Mouse (Mus musculus) hindlimb bud, embryonic 11.5 days (tissue): ENCODE data around the gene Ssu72.

ENCODE experiments used
- DNase-seq: peaks from one replicate; pipeline ENCODE4 v3.0.0-alpha.2; 2012; ENCODE audit warnings: low read depth, low spot score; ENCODE audit errors: extremely low spot score

Gene Ssu72

GRCm38 (mm10) chr4:155746575-155747490 lies 42.2 kb downstream of the Ssu72 start:
- DNase-seq: no peak

- DNase-seq: no peak
These were observed 52.4 kb downstream of the Ssu72 start for GRCm38 (mm10) chr4:155757011-155757410.

GRCm38 (mm10) chr4:155759862-155760612 lies 55.4 kb downstream of the Ssu72 start:
- no peak for DNase-seq

GRCm38 (mm10) chr4:155760613-155761355 lies 56.2 kb downstream of the Ssu72 start, which contains the start of gene Atad3a:
TSS of gene Atad3a (minus strand) at chr4:155761093.
- DNase-seq: peak; percentile 99

DNA sequence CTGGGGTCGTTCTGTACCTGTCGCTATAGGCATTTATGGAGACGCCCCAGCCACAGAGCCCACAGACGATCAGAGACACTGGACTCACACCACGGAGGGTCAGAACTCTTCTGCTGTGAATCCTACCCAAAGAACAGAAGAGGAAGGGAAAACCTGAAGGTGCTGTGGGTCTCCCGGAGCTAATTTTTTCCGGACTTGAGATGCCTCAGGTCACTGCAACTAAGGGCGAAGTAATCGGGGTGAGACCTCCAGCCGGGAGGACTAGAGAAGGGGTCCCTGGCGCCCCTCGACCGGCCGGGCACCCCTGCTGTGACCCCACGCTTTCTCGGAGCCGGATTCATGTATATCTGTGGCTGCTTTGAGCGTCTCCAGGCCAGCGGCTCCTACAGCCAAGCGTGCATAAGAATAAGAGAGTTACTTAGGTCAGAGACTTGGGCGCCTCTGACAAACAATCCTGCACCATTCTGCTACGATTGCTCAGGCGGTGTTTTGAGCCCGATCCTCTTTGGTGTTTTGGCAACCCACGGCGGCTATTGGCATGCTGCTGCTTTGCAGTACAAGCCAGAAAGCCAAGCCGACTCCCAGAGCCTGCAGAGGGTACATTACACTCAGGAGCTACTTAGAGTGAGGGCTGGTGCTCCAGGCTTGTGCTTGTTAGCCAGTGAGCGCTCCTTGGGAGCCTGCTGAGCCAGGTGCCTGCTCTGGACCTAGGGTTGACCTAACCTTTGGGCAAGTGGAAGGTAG lies 56.9 kb downstream of the Ssu72 start:
- DNase-seq: no peak

GRCm38 (mm10) chr4:155762357-155762756 lies 57.8 kb downstream of the Ssu72 start:
- DNase-seq: no peak

DNA sequence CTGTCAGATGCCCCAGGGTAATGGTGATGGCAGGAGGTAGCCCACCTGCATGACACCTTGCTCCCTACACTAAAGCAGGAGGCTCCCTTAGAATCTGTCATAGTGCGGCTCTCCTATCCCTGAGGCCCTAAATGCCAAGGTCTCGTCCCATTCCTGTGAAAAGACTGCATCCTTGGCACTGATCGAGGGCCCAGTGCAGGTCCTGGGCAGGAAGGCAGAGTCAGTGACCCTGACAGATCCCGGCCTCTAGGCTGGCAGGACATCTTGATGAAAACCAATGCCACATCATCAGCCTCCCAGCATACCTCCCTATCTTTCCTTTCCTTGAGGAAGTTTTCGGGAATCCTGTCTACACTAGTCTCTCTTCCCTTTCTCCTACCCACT lies 64.9 kb downstream of the Ssu72 start:
- no peak for DNase-seq

GRCm38 (mm10) chr4:155769880-155770512 lies 65.4 kb downstream of the Ssu72 start:
- DNase-seq: peak; percentile 61

DNA sequence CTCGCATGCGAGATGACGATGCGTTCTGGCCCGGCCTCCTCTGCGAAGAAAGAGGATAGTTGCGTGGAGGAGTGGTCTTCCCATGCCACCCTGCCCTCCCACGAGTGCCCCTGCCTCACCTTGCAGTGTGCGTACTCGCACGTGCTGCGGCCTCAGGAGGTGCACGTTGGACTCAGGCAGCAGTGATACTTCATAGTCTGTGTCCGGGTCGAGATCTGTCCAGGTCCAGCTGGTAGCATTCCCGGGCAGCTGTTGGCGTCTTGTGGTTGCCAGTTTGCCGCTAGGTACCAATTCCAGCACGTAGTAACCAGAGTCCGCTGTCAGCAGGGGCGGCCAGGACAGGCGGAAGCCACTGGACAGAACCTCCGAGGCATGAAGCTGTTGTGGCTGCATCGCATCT lies 66.0 kb downstream of the Ssu72 start:
- no peak for DNase-seq

DNA sequence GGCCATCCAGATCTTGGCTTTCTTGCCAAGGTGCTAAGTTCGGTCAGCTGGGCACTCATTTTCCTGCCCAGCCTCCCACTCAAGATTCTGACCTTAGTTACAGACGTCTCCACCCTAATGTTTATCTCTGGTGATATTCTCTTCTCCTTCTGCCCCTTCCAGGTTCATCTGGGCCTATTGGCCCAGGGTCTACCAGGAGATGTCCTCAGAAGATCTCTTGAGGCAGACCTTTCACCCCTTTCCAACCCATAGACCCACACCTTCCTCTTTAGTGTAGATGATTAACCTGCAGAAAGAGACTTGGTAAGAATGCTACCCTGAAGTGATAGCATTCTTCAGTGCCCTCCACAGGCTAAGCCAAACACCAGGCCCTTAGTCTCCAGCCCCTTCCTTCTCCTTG lies 67.1 kb downstream of the Ssu72 start:
- no peak for DNase-seq

DNA sequence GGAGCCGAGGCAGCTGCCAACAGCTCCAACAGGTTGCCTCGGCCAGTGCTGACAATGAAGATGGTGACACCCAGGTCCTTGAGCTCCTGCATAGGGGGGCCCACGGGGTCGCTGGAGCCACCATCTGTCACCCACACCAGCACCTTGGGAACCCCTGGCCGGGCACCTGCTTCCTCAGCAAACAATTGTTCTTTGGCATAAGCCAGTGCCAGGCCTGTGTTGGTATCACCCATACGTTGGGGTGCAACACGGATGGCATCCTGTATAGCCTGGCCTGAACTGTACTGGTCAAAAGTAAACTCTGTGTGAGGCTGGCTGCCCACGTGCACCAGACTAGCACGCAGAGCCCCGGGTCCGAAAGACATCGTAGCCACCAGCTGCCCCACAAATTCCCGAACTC lies 68.2 kb downstream of the Ssu72 start:
- no peak for DNase-seq

DNA sequence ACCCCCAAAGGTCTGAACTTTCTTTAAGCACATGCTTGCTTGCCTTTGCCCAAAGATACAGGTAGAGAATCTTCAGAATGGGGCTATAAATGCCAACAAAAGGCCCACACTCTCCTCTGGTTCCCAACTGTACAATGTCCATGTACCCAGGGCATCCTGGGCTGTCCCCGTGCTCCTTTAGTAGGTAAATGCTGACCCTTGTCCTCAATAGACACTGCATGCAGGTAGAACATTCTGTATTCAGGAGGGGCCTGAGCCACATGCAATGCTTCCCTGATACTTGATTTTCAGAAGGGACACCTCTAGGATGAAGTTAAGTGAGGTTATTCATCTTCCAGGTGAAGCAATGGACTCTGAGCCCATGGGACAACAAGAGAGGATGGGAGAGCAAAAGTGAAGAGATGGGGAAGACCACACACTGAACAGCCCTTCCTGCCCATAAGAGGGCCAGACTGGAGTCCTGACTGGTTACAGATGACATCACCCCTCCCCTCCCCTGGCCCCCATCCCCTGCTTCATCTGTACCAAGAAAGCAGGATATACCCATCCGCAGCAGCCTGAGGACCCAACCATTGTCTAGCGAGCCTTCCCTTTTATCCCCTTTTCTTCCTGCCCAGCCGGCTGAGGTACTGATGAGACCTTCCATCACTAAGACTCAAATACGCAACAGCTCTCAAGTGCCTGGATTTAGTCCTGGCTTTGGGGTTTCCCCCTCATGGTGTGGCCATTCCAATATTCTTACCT lies 68.9 kb downstream of the Ssu72 start:
- DNase-seq: no peak

GRCm38 (mm10) chr4:155774280-155774754 lies 69.7 kb downstream of the Ssu72 start, which contains the start of gene Vwa1:
TSS of gene Vwa1 (minus strand) at chr4:155774698.
- DNase-seq: peak; percentile 33

GRCm38 (mm10) chr4:155774971-155775740 lies 70.6 kb downstream of the Ssu72 start:
- DNase-seq: no peak

GRCm38 (mm10) chr4:155775855-155776254 lies 71.3 kb downstream of the Ssu72 start:
- no peak for DNase-seq

- no peak for DNase-seq
These were observed 72.2 kb downstream of the Ssu72 start for GRCm38 (mm10) chr4:155776704-155777335.

GRCm38 (mm10) chr4:155777816-155778215 lies 73.2 kb downstream of the Ssu72 start:
- DNase-seq: no peak

- no peak for DNase-seq
These were observed 74.9 kb downstream of the Ssu72 start for GRCm38 (mm10) chr4:155779498-155779897.
